Mouse (Mus musculus): ENCODE data around the gene Gfod1.

Gfod1 gene

DNA sequence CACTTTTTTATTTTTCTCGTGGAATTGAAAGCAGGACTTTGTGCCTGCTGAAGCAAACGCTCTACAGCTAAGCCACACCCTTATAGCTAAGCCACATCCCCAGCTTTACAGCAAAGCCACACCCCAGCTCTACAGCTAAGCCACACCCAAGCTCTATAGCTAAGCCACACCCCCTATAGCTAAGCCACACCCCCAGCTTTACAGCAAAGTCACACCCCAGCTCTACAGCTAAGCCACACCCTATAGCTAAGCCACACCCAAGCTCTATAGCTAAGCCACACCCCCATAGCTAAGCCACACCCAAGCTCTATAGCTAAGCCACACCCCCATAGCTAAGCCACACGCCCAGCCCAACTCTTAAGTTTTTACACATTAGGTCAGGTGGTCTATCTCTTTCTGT lies 42.7 kb downstream of the Gfod1 start:
- DNase-seq, result no peak

DNA sequence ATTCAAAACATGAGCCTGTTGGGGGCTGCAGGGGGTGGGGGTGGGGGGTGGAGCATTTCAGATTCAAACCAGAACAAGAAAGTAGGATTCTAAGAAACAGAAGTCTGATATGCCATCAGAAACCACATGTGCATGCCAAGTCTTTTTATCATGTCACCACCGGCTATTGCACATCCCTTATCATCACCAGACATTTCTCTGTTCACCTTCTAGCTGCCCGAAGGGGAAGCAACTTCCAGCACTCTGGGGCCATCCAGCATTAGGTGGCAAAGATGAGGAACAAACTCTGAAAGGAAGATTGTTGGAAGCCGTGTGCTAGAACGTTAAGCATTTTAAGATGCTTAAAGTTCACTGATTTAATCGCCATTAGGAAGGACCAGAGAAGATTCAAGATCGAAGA lies 43.2 kb downstream of the Gfod1 start:
- no peak for DNase-seq

- DNase-seq, result no peak
Measured at GRCm38 (mm10) chr13:43256447-43256846, 47.5 kb downstream of the Gfod1 start.

DNA sequence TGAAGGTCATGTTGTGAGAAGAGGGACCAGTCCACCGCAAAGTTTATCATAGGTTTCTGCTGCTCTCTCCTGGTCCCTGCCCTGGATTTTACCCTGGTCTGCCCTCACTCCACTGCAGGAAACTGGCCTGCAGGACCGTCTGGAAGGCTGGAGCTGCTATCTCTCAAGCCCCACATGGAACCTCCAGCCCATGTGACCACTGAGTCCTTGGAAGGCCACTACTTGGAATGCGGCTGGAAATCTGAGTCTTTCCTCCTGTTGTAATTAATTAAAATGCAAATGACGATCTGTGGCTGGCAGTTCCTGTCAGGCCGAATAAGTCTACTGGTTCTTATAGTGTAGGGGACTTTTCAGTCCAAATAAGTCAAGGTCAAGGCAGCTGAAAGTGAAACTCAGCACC lies 50.4 kb downstream of the Gfod1 start:
- no peak for DNase-seq

- no peak for DNase-seq
Measured at GRCm38 (mm10) chr13:43252105-43252790, 51.7 kb downstream of the Gfod1 start.

DNA sequence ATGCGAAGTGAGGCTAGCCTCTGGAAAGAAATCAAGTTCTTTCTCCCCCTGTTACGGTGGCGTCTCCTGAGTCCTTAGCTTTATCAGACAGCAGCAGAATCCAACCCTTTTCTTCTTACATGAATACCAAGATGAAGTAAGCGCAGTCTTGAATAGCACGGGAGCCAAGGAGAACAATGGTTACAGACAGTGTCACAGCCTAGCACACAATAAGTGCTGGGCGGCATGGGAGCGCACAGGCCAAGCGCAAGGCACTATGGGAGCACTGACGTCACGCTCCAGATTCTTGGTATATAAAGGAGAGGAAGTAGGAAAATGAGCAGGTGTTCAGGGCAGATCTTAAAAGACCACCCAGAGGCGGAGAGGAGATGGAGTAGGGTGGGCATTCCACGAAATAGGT lies 52.6 kb downstream of the Gfod1 start:
- no peak for DNase-seq

- DNase-seq, result peak; percentile 62
Measured at GRCm38 (mm10) chr13:43250653-43251052, 53.3 kb downstream of the Gfod1 start.

DNA sequence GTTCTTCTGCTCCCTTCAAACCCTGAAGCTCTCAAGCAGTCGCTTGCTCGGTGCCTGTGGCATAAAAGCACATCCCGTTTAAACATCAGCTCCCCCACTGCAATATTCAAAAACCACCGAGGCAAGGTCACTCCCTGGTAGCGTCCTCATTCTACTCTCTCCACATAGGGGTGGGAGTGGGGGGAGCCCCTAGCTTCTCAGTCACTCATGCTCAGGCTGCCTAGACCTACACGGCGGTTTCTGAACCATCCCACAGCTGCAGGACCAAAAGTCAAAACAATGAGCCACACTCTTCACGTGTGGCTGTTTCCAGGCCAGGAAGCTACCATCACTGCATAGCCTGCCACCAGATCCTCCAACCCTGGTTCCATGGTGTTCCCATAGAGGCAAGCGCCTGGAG lies 53.9 kb downstream of the Gfod1 start:
- DNase-seq, result peak; percentile 31

GRCm38 (mm10) chr13:43248381-43248780 lies 55.6 kb downstream of the Gfod1 start:
- no peak for DNase-seq

DNA sequence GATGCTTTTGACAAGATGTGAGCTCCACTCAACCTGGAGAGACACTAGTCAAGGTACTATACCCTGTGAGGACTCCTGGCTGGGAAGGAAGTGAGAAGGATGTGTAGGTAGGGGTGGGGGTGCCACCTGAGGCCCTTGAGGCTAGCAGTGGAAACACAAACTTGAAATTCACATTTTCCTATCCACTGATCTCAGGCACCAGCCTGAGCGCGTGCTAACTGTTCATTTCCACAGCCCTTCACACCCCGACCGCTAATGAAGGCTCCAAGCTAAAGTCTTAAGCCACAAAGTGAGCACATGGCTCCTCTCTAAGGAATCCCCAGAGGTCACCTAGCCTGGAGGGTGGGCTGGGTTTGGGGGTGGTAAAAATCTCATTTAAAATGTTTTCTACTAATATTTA lies 57.1 kb downstream of the Gfod1 start:
- no peak for DNase-seq

DNA sequence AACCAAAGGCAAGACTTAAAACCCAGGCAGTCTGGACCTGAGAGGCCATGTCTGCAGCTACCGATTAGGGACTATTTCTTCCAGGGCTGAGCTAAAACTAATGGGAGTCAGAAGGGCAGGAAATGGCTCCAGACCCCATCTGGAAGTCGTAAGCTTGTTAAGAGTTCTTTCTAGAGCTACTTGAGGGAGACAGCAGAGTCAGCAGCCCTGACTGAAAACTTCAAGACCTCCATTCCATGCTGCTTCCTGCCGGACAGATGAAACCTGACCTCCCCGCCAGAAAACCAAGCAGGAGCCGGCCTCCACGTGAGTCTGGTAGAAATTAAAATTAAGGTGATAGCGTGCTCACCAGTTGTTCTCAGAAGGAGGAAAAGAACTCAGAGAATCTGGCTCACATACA lies 60.2 kb downstream of the Gfod1 start:
- no peak for DNase-seq

DNA sequence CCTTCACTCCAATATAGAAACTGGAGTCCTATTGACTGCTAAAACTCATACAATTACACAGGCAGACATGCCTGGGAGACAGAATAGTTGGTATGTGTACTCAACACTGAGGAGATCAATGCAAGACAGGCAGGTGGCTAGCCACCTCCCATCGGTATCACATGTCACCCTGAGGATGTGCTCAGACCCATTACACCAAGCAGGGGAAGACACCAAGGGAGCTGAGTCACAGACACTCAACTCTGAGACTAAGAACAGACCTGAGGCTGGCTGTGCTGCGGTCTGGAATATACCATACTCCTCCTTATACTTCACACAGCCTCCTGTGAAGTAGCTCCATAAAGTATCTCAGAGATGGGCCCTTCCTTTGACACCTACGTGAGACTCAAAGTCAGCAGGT lies 60.7 kb downstream of the Gfod1 start:
- DNase-seq, result no peak

DNA sequence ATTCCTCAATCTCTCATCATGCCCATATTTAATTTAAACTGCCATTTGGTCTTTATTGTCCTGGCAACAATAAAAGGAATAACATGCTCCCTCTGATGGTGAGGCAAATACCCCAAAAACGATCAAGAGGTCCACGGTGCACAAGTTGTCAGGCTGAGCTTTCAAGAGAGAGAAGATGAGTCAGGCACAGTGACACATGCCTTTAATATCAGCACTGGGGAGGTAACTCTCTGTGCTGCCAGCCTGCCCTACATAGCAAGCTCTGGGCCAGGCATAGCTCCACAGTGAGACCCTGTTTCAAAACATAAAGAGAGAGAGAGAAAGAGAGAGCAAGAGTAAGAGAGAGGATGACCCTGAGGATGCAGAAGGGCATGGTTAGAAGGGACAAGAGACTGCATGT lies 62.2 kb downstream of the Gfod1 start:
- DNase-seq, result no peak

GRCm38 (mm10) chr13:43241069-43241468 lies 62.9 kb downstream of the Gfod1 start:
- no peak for DNase-seq

DNA sequence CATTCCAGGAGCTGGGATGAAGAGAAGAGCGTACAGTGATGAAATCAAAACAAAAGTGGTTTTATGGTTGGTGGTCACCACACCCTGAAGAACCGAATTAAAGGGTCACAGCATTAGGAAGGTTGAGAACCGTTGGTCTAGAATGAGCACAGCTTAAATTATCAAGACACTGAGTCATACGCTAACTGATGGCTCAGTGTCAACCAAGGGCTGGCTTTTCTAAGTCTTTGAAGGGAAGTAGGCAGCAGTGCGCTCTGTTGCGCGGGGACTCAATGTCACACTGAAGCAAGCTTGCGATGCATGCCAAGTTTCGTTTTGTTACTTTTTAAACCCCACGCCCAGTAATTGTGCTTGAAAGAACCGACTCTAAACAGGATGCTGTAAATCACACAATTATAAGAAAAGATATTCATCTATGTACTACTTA lies 64.2 kb downstream of the Gfod1 start:
- no peak for DNase-seq

- DNase-seq, result no peak
Measured at GRCm38 (mm10) chr13:43236630-43237029, 67.3 kb downstream of the Gfod1 start.

DNA sequence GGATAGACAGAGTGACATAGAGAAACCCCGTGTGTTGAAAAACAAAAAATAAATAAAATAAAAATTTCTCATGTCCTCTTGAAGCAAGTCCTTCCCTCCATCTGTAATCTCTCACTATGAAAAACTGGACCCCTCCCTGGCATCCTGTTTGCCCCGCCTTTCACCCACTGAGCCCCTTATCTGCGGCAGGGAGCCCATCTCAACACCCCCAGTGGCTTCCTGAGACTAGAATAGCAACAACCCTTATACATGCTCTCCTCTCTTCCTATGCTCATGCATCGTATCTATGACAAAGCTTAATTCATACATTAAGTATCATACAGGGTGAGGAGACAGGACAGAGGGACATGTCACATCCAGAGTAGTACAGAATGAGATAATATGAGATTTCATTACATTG lies 68.0 kb downstream of the Gfod1 start:
- peak; percentile 11 for DNase-seq

DNA sequence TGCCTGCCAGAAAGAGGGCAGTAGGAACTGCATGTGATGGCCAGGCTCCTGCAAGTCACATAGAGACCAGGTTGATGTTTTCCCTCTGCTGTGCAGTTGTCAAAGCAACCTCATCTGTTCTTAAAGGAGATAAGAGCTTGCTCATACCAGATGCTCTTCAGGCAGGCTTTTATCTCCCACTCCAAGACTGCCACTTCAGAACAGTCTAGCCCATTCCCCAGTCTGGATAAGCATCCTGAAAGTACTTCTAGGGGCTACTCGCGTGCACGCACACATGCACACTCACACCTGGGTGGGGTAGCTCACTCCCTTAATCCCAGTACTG lies 68.4 kb downstream of the Gfod1 start:
- DNase-seq, result no peak

- no peak for DNase-seq
Measured at GRCm38 (mm10) chr13:43234869-43235585, 68.9 kb downstream of the Gfod1 start.

DNA sequence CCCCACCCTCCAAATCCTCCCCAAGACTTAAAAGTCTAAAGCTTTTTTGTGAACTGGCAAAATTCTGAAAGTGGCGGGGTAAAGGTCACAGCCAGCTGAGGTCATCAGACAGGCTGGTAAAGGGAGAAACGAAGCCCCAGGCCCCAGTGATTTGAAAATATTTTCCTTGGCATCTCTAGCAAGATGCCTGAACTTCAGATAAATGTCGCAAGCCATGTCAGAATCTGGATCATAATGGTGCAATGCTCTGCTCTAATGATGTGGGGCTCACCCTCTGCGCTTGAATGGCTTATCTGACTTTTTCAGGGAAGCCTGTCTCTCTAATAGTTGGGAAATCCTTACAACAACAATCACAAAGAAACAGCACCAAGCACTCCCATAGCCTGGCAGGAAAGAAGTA lies 70.6 kb downstream of the Gfod1 start:
- no peak for DNase-seq

- DNase-seq, result no peak
Measured at GRCm38 (mm10) chr13:43231965-43232860, 71.8 kb downstream of the Gfod1 start.

DNA sequence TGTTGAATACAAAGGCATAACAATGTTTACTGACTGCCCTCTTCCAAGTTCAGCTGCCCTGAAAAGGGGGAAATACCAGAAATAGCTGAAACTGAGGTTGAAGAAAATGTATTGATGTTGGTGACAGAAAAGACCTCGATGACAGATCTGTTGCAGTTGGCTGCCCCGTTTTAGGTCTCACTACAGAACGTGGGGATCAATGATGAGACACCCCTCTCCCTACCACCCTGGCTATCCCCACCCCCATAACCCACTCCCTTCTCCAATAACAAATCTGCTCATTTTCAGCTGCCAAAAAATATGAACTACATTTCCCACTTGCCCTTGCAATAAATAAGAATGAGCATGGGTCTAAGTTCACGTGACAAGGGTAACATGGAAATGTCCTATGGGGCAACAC lies 73.1 kb downstream of the Gfod1 start:
- no peak for DNase-seq

GRCm38 (mm10) chr13:43230238-43230637 lies 73.7 kb downstream of the Gfod1 start:
- no peak for DNase-seq

DNA sequence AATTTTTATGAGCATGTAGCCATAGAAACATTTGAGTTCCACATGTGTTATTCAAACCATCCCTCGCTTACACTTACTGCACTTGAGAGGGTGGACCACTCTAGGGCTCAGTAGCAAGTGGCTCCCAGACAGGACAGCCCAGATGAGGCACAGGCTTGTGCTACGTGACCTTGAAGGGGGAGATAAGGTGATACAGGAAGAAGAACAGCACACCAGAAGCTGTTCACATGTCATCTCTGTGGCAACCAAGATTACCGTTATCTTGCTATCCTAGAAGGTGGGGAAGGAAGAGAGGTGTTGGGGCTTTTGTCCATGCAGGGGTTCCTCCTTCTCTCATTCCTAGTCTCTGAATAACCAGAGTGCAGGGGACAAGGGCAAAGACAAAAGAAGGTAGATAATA lies 74.2 kb downstream of the Gfod1 start:
- DNase-seq, result no peak
